Mouse (Mus musculus): ENCODE results near the gene St3gal6.

DNA sequence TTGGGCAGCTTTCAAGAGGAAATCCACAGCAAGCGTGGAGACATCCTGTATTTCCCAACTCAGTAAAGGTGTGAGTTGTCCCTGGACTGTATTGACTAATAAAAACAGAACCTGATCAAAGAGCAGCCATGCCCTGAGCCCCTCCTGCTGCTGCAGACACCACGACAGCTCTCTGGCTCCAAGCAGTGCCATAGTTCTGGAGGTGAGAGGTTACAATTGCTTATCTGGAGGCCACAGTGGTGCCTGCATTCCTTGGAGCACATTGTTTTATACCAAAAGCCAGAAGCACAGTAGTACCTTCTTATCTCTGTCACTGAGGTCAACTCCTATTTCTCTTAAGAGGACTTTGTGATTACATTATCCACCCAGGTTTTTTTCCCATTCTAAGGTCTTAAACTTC is 15.0 kb upstream of the St3gal6 start:
- TF ChIP-seq CHD2 (IDR thresholded peaks at IDR 0.05; ENCODE audit: low read depth, low read length): no peak
- TF ChIP-seq ZC3H11A (IDR thresholded peaks at IDR 0.05; ENCODE audit: borderline replicate concordance, low read depth, low read length): no peak
- no peak for TF ChIP-seq HCFC1 (IDR thresholded peaks at IDR 0.05; ENCODE audit: borderline replicate concordance, insufficient read depth, low read length)
- no peak for TF ChIP-seq ZNF384 (IDR thresholded peaks at IDR 0.05; ENCODE audit: low read depth, low read length)
- TF ChIP-seq MAFK (IDR thresholded peaks at IDR 0.05; ENCODE audit: insufficient read depth, low read depth, low read length): no peak
